Mouse (Mus musculus): ENCODE measurements at regions not wholly inside any gene's neighbourhood (a gene's known extent, or its start where the extent isn't known, plus 50 kb on each side); places are given as distances from the start of the nearest gene placed in this dataset.

DNA sequence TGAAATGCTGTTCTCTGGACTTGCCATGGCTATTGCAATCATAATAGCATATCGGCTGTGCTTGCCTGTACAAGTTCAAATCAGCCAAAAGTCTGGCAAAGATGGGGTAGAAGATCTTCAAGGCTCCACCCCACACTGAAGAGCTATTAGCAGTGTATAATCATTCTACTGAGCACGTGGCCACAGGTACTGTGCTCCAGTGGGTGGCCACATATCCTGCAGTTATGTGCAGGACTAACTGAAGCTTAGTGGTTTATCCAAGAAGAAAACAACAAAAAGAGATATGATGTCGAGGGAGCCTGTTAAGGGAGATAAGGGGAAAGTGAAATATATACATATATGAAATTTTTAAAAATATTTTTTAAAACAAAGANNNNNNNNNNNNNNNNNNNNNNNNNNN, 309.2 kb downstream of the Meis1 start:
- no peaks in the 10 kb centered on the region for H3K4me1 ChIP-seq (ENCODE audit: control insufficient read depth, insufficient read depth, low read length)
- no peak overlapping the region for H3K9ac ChIP-seq (ENCODE audit: low read depth, low read length)
- H3K4me3 ChIP-seq (ENCODE audit: low read depth, low read length) = no peak overlapping the region
- no peak for ATAC-seq (replicated peaks; ENCODE audit: insufficient number of reproducible peaks, low FRiP score, low TSS enrichment)
- no peaks in the 10 kb centered on the region for H3K9me3 ChIP-seq (replicated peaks; ENCODE audit: control insufficient read depth, low read length)
- no peaks in the 10 kb centered on the region for H3K36me3 ChIP-seq (ENCODE audit: control insufficient read depth, insufficient read depth, low read length)
- H3K27ac ChIP-seq (ENCODE audit: low read depth, low read length) = no peak overlapping the region
- H3K27me3 ChIP-seq (ENCODE audit: control insufficient read depth, insufficient read depth, low read length) = no peaks in the 10 kb centered on the region
- H3K4me2 ChIP-seq = no peak overlapping the region
- 68% methylated on average over 3 of the region's 3 CpGs for WGBS (ENCODE audit: insufficient replicate concordance)

DNA sequence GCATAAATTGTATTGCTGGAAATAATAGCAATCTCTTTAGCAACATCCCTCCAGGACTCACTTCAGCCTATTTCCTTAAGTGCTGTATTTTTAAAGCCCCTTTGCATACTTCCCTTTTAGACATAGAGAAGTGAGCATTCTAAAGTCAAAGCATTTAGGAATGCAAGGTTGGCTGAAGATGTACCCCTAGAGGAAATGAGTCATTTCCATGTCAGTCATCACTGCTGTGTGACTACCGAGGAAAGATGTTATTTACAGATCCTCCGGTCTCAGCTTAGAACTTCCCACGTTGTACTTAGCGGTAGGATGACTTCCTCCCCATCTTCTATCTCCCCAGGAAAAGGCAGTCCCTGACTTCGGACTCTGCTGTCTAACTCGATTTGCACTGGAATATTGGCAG, 337.2 kb downstream of the Meis1 start:
- Histone ChIP-seq H3K4me3 (ENCODE audit: low read depth, low read length) (no peak overlapping the region), H3K27me3 (ENCODE audit: control insufficient read depth, insufficient read depth, low read length) (no peaks in the 10 kb centered on the region), H3K36me3 (ENCODE audit: control insufficient read depth, insufficient read depth, low read length) (no peaks in the 10 kb centered on the region), H3K9me3 (replicated peaks; ENCODE audit: control insufficient read depth, low read length) (no peaks in the 10 kb centered on the region), H3K9ac (ENCODE audit: low read depth, low read length) (no peak overlapping the region), H3K27ac (ENCODE audit: low read depth, low read length) (no peak overlapping the region), H3K4me1 (ENCODE audit: control insufficient read depth, insufficient read depth, low read length) (no peaks in the 10 kb centered on the region), H3K4me2 (no peak overlapping the region)
- ATAC-seq (replicated peaks; ENCODE audit: insufficient number of reproducible peaks, low FRiP score, low TSS enrichment) = no peak
- 60% methylated on average over 6 of the region's 6 CpGs for WGBS (ENCODE audit: insufficient replicate concordance)

DNA sequence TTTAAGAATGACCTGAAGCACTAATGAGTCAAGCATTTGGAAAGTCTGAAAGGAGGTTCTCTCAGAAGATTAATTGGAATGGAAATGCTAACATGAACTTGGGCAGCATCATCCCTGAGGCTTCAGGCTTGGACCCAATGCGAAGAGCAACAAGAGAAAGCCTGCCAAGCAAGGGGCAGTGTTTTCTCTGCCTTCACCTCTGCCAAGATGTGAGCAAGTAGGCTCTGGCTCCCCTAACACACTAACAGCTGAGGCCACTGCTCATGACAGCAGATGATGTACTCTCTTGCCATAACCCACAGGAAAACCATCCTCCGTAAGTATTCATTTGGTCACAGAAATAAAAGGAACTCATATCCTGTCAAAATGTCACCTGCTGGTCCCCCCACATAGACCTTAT, 341.9 kb downstream of the Meis1 start:
- no peak for ATAC-seq (replicated peaks; ENCODE audit: insufficient number of reproducible peaks, low FRiP score, low TSS enrichment)
- H3K36me3 ChIP-seq (ENCODE audit: control insufficient read depth, insufficient read depth, low read length) = no peaks in the 10 kb centered on the region
- H3K4me1 ChIP-seq (ENCODE audit: control insufficient read depth, insufficient read depth, low read length) = no peaks in the 10 kb centered on the region
- no peaks in the 10 kb centered on the region for H3K27me3 ChIP-seq (ENCODE audit: control insufficient read depth, insufficient read depth, low read length)
- no peak overlapping the region for H3K4me2 ChIP-seq
- H3K9ac ChIP-seq (ENCODE audit: low read depth, low read length) = no peak overlapping the region
- WGBS (ENCODE audit: insufficient replicate concordance) = 90% methylated on average over 2 of the region's 2 CpGs
- no peaks in the 10 kb centered on the region for H3K9me3 ChIP-seq (replicated peaks; ENCODE audit: control insufficient read depth, low read length)
- no peak overlapping the region for H3K4me3 ChIP-seq (ENCODE audit: low read depth, low read length)
- H3K27ac ChIP-seq (ENCODE audit: low read depth, low read length) = no peak overlapping the region

DNA sequence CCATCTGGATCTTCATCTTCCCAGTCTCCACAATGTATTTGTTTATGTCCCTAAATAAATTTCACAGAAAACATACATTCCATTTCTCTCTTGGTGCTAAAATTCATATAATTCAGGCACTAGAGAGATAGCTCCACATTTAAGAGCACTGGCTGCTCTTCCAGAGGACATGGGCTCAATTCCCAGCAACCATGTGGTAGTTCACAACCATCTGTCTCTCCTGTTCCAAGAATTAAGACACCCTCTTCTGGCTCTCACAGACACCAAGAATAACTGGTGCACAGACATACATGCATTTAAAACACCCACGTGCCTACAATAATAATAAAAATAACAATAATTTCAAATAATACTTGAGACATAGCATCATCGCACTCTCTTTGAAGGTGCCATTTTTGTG, 347.8 kb downstream of the Meis1 start:
- no peaks in the 10 kb centered on the region for H3K9me3 ChIP-seq (replicated peaks; ENCODE audit: control insufficient read depth, low read length)
- H3K9ac ChIP-seq (ENCODE audit: low read depth, low read length) = no peak overlapping the region
- no peaks in the 10 kb centered on the region for H3K27me3 ChIP-seq (ENCODE audit: control insufficient read depth, insufficient read depth, low read length)
- 76% methylated on average over 2 of the region's 2 CpGs for WGBS (ENCODE audit: insufficient replicate concordance)
- no peak overlapping the region for H3K4me3 ChIP-seq (ENCODE audit: low read depth, low read length)
- H3K27ac ChIP-seq (ENCODE audit: low read depth, low read length) = no peak overlapping the region
- no peaks in the 10 kb centered on the region for H3K4me1 ChIP-seq (ENCODE audit: control insufficient read depth, insufficient read depth, low read length)
- no peak for ATAC-seq (replicated peaks; ENCODE audit: insufficient number of reproducible peaks, low FRiP score, low TSS enrichment)
- H3K4me2 ChIP-seq = no peak overlapping the region
- no peaks in the 10 kb centered on the region for H3K36me3 ChIP-seq (ENCODE audit: control insufficient read depth, insufficient read depth, low read length)

DNA sequence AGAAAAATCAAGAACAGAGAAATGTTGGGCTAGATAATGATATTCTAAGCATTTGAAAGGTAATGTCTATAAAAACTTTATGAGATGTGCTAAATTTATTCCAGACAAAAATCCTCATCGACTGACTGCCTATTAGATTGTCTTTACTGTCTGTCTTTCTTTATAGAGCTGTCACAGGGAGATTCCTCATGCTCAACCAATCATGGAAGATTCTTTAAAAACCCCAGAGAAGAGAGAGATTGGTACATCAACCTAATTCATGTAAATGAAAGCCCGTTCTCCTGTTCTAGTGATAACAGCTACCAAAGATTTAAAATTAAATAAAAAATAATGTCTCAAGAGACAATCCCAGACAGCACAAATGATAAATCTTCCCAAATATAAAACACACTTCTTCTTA, 349.5 kb downstream of the Meis1 start:
- WGBS (ENCODE audit: insufficient replicate concordance) = 82% methylated on average over 2 of the region's 2 CpGs

GRCm38 (mm10) chr11:18656358-18656757, 362.4 kb downstream of the Meis1 start:
- no peaks in the 10 kb centered on the region for H3K27me3 ChIP-seq (ENCODE audit: control insufficient read depth, insufficient read depth, low read length)
- 70% methylated on average over 1 of the region's 1 CpGs for WGBS (ENCODE audit: insufficient replicate concordance)

More for the DNA sequence above, 349.5 kb downstream of the Meis1 start:
- no peak overlapping the region for H3K27ac ChIP-seq (ENCODE audit: low read depth, low read length)
- H3K9me3 ChIP-seq (replicated peaks; ENCODE audit: control insufficient read depth, low read length) = no peaks in the 10 kb centered on the region
- no peak for ATAC-seq (replicated peaks; ENCODE audit: insufficient number of reproducible peaks, low FRiP score, low TSS enrichment)
- H3K9ac ChIP-seq (ENCODE audit: low read depth, low read length) = no peak overlapping the region
- H3K4me3 ChIP-seq (ENCODE audit: low read depth, low read length) = no peak overlapping the region
- no peaks in the 10 kb centered on the region for H3K27me3 ChIP-seq (ENCODE audit: control insufficient read depth, insufficient read depth, low read length)
- H3K36me3 ChIP-seq (ENCODE audit: control insufficient read depth, insufficient read depth, low read length) = no peaks in the 10 kb centered on the region
- no peak overlapping the region for H3K4me2 ChIP-seq
- H3K4me1 ChIP-seq (ENCODE audit: control insufficient read depth, insufficient read depth, low read length) = no peaks in the 10 kb centered on the region

DNA sequence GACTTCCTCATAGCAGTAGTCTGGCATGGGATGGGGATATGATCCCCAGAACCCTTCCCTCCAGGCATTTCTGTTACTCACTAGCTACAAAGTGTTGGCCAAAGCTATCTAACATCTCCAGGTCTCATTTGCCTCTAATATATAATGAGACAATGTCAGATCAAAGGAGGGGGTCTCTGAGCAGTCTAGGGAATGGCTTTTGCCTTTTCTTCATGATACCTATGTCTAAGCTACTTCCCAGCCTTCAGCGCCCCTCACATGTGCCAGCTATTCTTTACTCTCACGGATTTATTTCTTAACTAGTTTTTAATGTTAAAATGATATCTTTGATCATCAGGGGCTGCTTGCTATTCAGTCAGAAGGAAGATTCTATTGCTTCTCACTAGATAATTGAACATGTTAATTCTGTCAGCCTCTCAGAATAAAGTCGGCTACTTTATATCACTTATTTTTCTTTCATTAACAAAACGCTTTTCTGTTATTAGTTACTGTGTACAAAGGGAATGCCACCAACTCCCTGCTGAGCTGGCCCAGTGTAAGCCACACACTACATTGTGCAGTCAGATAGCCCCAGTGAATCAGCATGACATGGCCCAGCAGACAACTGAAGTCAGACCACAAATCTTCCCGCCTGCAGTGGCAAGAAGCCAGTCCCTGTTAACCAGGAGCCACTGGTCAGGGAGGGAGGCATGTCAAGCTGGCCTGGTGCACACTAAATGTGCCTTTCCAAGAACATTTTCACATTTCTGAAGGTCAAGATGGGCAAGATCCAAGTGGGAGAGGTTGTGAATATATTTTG, 386.6 kb downstream of the Meis1 start:
- no peak overlapping the region for H3K27ac ChIP-seq (ENCODE audit: low read depth, low read length)

More at GRCm38 (mm10) chr11:18656358-18656757, 362.4 kb downstream of the Meis1 start:
- no peak overlapping the region for H3K27ac ChIP-seq (ENCODE audit: low read depth, low read length)
- no peak for ATAC-seq (replicated peaks; ENCODE audit: insufficient number of reproducible peaks, low FRiP score, low TSS enrichment)
- no peaks in the 10 kb centered on the region for H3K9me3 ChIP-seq (replicated peaks; ENCODE audit: control insufficient read depth, low read length)
- H3K9ac ChIP-seq (ENCODE audit: low read depth, low read length) = no peak overlapping the region
- H3K4me3 ChIP-seq (ENCODE audit: low read depth, low read length) = no peak overlapping the region
- H3K4me1 ChIP-seq (ENCODE audit: control insufficient read depth, insufficient read depth, low read length) = no peaks in the 10 kb centered on the region
- no peaks in the 10 kb centered on the region for H3K36me3 ChIP-seq (ENCODE audit: control insufficient read depth, insufficient read depth, low read length)
- no peak overlapping the region for H3K4me2 ChIP-seq

DNA sequence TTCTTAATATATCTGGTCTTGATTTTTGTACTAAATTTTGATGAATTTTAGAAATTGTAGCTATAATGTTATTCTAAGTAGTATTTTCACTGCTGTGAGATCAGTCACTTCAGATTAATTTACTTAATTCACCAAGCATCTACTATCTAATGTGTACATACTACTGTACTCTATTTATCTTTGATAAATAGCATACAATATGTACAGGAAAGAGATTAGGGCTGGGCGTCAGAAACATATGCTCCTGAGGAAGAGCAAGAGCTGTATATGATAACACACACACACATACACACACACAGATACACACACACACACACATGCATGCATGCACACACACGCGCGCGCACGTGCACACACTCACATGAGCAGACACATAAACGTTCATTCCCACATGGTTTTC, 387.2 kb downstream of the Meis1 start:
- Histone ChIP-seq H3K9me3 (replicated peaks; ENCODE audit: control insufficient read depth, low read length) (no peaks in the 10 kb centered on the region), H3K27me3 (ENCODE audit: control insufficient read depth, insufficient read depth, low read length) (no peaks in the 10 kb centered on the region), H3K4me2 (no peak overlapping the region), H3K36me3 (ENCODE audit: control insufficient read depth, insufficient read depth, low read length) (no peaks in the 10 kb centered on the region), H3K4me3 (ENCODE audit: low read depth, low read length) (no peak overlapping the region), H3K4me1 (ENCODE audit: control insufficient read depth, insufficient read depth, low read length) (no peaks in the 10 kb centered on the region), H3K9ac (ENCODE audit: low read depth, low read length) (no peak overlapping the region), H3K27ac (ENCODE audit: low read depth, low read length) (no peak overlapping the region)
- 86% methylated on average over 7 of the region's 7 CpGs for WGBS (ENCODE audit: insufficient replicate concordance)
- no peak for ATAC-seq (replicated peaks; ENCODE audit: insufficient number of reproducible peaks, low FRiP score, low TSS enrichment)

More for the DNA sequence above, 386.6 kb downstream of the Meis1 start:
- H3K27me3 ChIP-seq (ENCODE audit: control insufficient read depth, insufficient read depth, low read length) = no peaks in the 10 kb centered on the region
- H3K9me3 ChIP-seq (replicated peaks; ENCODE audit: control insufficient read depth, low read length) = no peaks in the 10 kb centered on the region
- no peak overlapping the region for H3K4me3 ChIP-seq (ENCODE audit: low read depth, low read length)
- H3K4me2 ChIP-seq = no peak overlapping the region
- WGBS (ENCODE audit: insufficient replicate concordance) = 74% methylated on average over 5 of the region's 5 CpGs
- no peak for ATAC-seq (replicated peaks; ENCODE audit: insufficient number of reproducible peaks, low FRiP score, low TSS enrichment)
- H3K9ac ChIP-seq (ENCODE audit: low read depth, low read length) = no peak overlapping the region
- H3K4me1 ChIP-seq (ENCODE audit: control insufficient read depth, insufficient read depth, low read length) = no peaks in the 10 kb centered on the region
- no peaks in the 10 kb centered on the region for H3K36me3 ChIP-seq (ENCODE audit: control insufficient read depth, insufficient read depth, low read length)

DNA sequence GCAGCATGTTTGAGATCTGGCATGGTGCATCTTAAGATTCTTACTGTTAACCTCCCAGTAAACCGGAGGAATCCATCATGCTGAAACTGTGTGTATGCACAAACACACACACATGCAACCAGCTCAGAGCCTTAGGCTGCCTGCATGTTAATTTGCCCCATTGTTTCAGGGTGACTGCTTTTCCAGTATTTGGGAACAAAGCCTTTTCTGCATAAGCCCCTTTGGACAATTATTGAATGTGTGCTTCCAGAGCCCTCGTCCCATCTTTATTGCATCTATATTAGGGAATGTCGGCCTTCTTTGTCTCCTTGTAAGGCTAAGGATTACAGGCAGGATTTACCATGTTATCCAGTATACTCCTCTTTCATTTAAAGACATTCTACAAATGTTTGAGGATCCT, 397.0 kb downstream of the Meis1 start:
- Histone ChIP-seq H3K36me3 (ENCODE audit: control insufficient read depth, insufficient read depth, low read length) (no peaks in the 10 kb centered on the region), H3K9ac (ENCODE audit: low read depth, low read length) (no peak overlapping the region), H3K4me3 (ENCODE audit: low read depth, low read length) (no peak overlapping the region), H3K4me2 (no peak overlapping the region), H3K27ac (ENCODE audit: low read depth, low read length) (no peak overlapping the region), H3K27me3 (ENCODE audit: control insufficient read depth, insufficient read depth, low read length) (no peaks in the 10 kb centered on the region), H3K9me3 (replicated peaks; ENCODE audit: control insufficient read depth, low read length) (no peaks in the 10 kb centered on the region), H3K4me1 (ENCODE audit: control insufficient read depth, insufficient read depth, low read length) (no peaks in the 10 kb centered on the region)
- no peak for ATAC-seq (replicated peaks; ENCODE audit: insufficient number of reproducible peaks, low FRiP score, low TSS enrichment)
- 67% methylated on average over 3 of the region's 3 CpGs for WGBS (ENCODE audit: insufficient replicate concordance)

Data from heart, embryonic 11.5 days (tissue).